Mouse (Mus musculus) midbrain, embryonic 14.5 days (tissue): Measurements from ENCODE around the gene Rad51b. TPM values are rescaled to one million over a fixed set of nuclear protein-coding genes. Genes with fewer than 3 reads are reported as not detected.

Experiments
- ATAC-seq: fragments of 200-750 bp; cut with Nextera tagmentation; 2 replicates; pipeline ENCODE4 v1.8.0; 2017; ENCODE audit warnings: moderate number of reproducible peaks, moderate library complexity; ENCODE audit not compliant: low FRiP score, low TSS enrichment
- DNase-seq: peaks from one replicate; pipeline ENCODE4 v3.0.0-alpha.2; 2015
- H3K27ac ChIP-seq: fragments of 300-500 bp; sonication (generic); replicated peaks from 2 replicates; pipeline ENCODE4 v1.5.1; 2014; ENCODE audit warnings: mild to moderate bottlenecking, low read depth, low read length, moderate library complexity
- H3K27me3 ChIP-seq: fragments of 300-500 bp; sonication (generic); 2 replicates; pipeline ENCODE4 v1.6.1; 2014; ENCODE audit warnings: low read length, control low read depth, mixed read lengths; ENCODE audit not compliant: control insufficient read depth, insufficient read depth
- H3K36me3 ChIP-seq: fragments of 300-500 bp; sonication (generic); 2 replicates; pipeline ENCODE4 v1.6.1; 2014; ENCODE audit warnings: low read length, control low read depth; ENCODE audit not compliant: control insufficient read depth, insufficient read depth
- H3K4me1 ChIP-seq: fragments of 300-500 bp; sonication (generic); 2 replicates; pipeline ENCODE4 v1.6.1; 2014; ENCODE audit warnings: mild to moderate bottlenecking, antibody characterized with exemption, low read length, control low read depth; ENCODE audit not compliant: control insufficient read depth, insufficient read depth
- H3K4me2 ChIP-seq: fragments of 300-500 bp; sonication (generic); 2 replicates; pipeline ENCODE4 v1.6.1; 2014; ENCODE audit warnings: mild to moderate bottlenecking, low read length, moderate library complexity
- H3K4me3 ChIP-seq: fragments of 300-500 bp; sonication (generic); replicated peaks from 2 replicates; pipeline ENCODE4 v1.5.1; 2014; ENCODE audit warnings: low read depth, low read length
- H3K9ac ChIP-seq: fragments of 300-500 bp; sonication (generic); replicated peaks from 2 replicates; pipeline ENCODE4 v1.6.1; 2014; ENCODE audit warnings: mild to moderate bottlenecking, low read length, moderate library complexity
- H3K9me3 ChIP-seq: fragments of 300-500 bp; sonication (generic); 2 replicates; pipeline ENCODE4 v1.6.1; 2016; ENCODE audit warnings: low read length, control low read depth, mixed read lengths; ENCODE audit not compliant: control insufficient read depth
- WGBS: fragments of 180-500 bp; shearing (Covaris S2); extraction: QIAGEN DNeasy Blood & Tissue Kit; methylation state at CpG from one replicate; pipeline ENCODE4 v1.1.7; 2014; 5-methylcytosine and 5-hydroxymethylcytosine counted together
- polyA plus RNA-seq: library from polyadenylated mRNA; unstranded; fragments of >200 nt; fragmentation: Nextera tagmentation; extraction: Ambion mirVana; gene quantifications from 2 replicates; pipeline ENCODE4 v1.2.1, GENCODE M21; 2014

The Rad51b gene
- polyA plus RNA-seq, 1 experiment from 2014 or later = 1.6 TPM

GRCm38 (mm10) chr12:79794802-79795201, 497.7 kb downstream of the Rad51b start:
- Histone ChIP-seq H3K9ac (no peak overlapping the region), H3K27me3 (no peaks in the 10 kb centered on the region), H3K36me3 (no peaks in the 10 kb centered on the region), H3K9me3 (no peaks in the 10 kb centered on the region), H3K27ac (no peak overlapping the region), H3K4me2 (no peak overlapping the region), H3K4me1 (no peaks in the 10 kb centered on the region), H3K4me3 (no peak overlapping the region)
- no peak for ATAC-seq
- no peak for DNase-seq
- 96% methylated on average over 4 of the region's 4 CpGs for WGBS

- Histone ChIP-seq H3K9ac (no peak overlapping the region), H3K27me3 (no peaks in the 10 kb centered on the region), H3K4me1 (no peaks in the 10 kb centered on the region), H3K36me3 (no peaks in the 10 kb centered on the region), H3K27ac (no peak overlapping the region), H3K9me3 (no peaks in the 10 kb centered on the region), H3K4me2 (no peak overlapping the region), H3K4me3 (no peak overlapping the region)
- DNase-seq (no peak), ATAC-seq (no peak)
- WGBS = 79% methylated on average over 6 of the region's 6 CpGs
Measured at GRCm38 (mm10) chr12:79796260-79796659, 499.2 kb downstream of the Rad51b start.

- H3K36me3 ChIP-seq = no peaks in the 10 kb centered on the region
- H3K27me3 ChIP-seq = no peaks in the 10 kb centered on the region
- H3K9me3 ChIP-seq = no peaks in the 10 kb centered on the region
- ATAC-seq = no peak
- WGBS = 72% methylated on average over 18 of the region's 18 CpGs
- no peak overlapping the region for H3K4me2 ChIP-seq
- H3K9ac ChIP-seq = no peak overlapping the region
- DNase-seq = no peak
- no peak overlapping the region; the same call in 1 of the 2 replicates for H3K27ac ChIP-seq
- no peaks in the 10 kb centered on the region for H3K4me1 ChIP-seq
- H3K4me3 ChIP-seq = no peak overlapping the region
Measured at GRCm38 (mm10) chr12:79796823-79797821, 500.0 kb downstream of the Rad51b start.

- Histone ChIP-seq H3K4me2 (no peak overlapping the region), H3K36me3 (no peaks in the 10 kb centered on the region), H3K27me3 (no peaks in the 10 kb centered on the region), H3K4me1 (no peaks in the 10 kb centered on the region), H3K9me3 (no peaks in the 10 kb centered on the region), H3K9ac (no peak overlapping the region), H3K4me3 (no peak overlapping the region), H3K27ac (no peak overlapping the region)
- ATAC-seq = no peak
- WGBS = 86% methylated on average over 3 of the region's 3 CpGs
- DNase-seq = no peak
Measured at GRCm38 (mm10) chr12:79798488-79798887, 501.4 kb downstream of the Rad51b start.

GRCm38 (mm10) chr12:79799370-79799769, 502.3 kb downstream of the Rad51b start:
- no peaks in the 10 kb centered on the region for H3K27me3 ChIP-seq
- 84% methylated on average over 5 of the region's 5 CpGs for WGBS
- DNase-seq = no peak
- no peaks in the 10 kb centered on the region for H3K36me3 ChIP-seq
- no peak for ATAC-seq
- no peak overlapping the region for H3K4me3 ChIP-seq
- H3K27ac ChIP-seq = no peak overlapping the region
- H3K9ac ChIP-seq = no peak overlapping the region
- H3K4me2 ChIP-seq = no peak overlapping the region
- peaks cover 1% of the 10 kb centered on the region for H3K4me1 ChIP-seq
- no peaks in the 10 kb centered on the region for H3K9me3 ChIP-seq

- DNase-seq (no peak), ATAC-seq (no peak)
- Histone ChIP-seq H3K4me2 (no peak overlapping the region), H3K27me3 (no peaks in the 10 kb centered on the region), H3K27ac (no peak overlapping the region), H3K4me1 (peaks cover 23% of the 10 kb centered on the region), H3K9me3 (no peaks in the 10 kb centered on the region), H3K9ac (no peak overlapping the region), H3K4me3 (no peak overlapping the region), H3K36me3 (no peaks in the 10 kb centered on the region)
- WGBS = 57% methylated on average over 1 of the region's 1 CpGs
Measured at GRCm38 (mm10) chr12:79803670-79804069, 506.6 kb downstream of the Rad51b start.

- H3K36me3 ChIP-seq = no peaks in the 10 kb centered on the region
- WGBS = 10% methylated on average over 8 of the region's 8 CpGs
- DNase-seq (peak; percentile 55), ATAC-seq (no peak)
- H3K27me3 ChIP-seq = no peaks in the 10 kb centered on the region
- no peak overlapping the region for H3K9ac ChIP-seq
- H3K9me3 ChIP-seq = no peaks in the 10 kb centered on the region
- no peak overlapping the region for H3K4me2 ChIP-seq
- no peak overlapping the region for H3K4me3 ChIP-seq
- peaks cover 23% of the 10 kb centered on the region for H3K4me1 ChIP-seq
- peak overlapping the region; percentile 46; the same call in 1 of the 2 replicates for H3K27ac ChIP-seq
Measured at GRCm38 (mm10) chr12:79804776-79805524, 507.9 kb downstream of the Rad51b start.

GRCm38 (mm10) chr12:79806990-79807389, 509.9 kb downstream of the Rad51b start:
- ATAC-seq (peak; percentile 31; the same call in 1 of the 2 replicates), DNase-seq (no peak)
- 14% methylated on average over 4 of the region's 4 CpGs for WGBS
- Histone ChIP-seq H3K27me3 (no peaks in the 10 kb centered on the region), H3K4me2 (no peak overlapping the region), H3K9ac (no peak overlapping the region; the same call in 1 of the 2 replicates), H3K4me1 (peaks cover 23% of the 10 kb centered on the region), H3K27ac (peak overlapping the region; percentile 72), H3K4me3 (no peak overlapping the region), H3K9me3 (no peaks in the 10 kb centered on the region), H3K36me3 (no peaks in the 10 kb centered on the region)
